Mouse (Mus musculus) brain, embryonic 18.5 days (tissue): ENCODE measurements at regions not wholly inside any gene's neighbourhood (a gene's known extent, or its start where the extent isn't known, plus 50 kb on each side); places are given as distances from the start of the nearest gene placed in this dataset.

Experiments
- DNase-seq: peaks from one replicate; pipeline ENCODE4 v3.0.0-alpha.2; 2012; ENCODE audit warnings: low read depth, low spot score

GRCm38 (mm10) chr7:98768460-98768859 lies 65.6 kb downstream of the Thap12 start:
- no peak for DNase-seq

GRCm38 (mm10) chr7:98769111-98769734 lies 65.7 kb upstream of the Wnt11 start:
- DNase-seq, result no peak

- DNase-seq, result no peak
Observed at GRCm38 (mm10) chr7:98770257-98770890, 64.5 kb upstream of the Wnt11 start.

DNA sequence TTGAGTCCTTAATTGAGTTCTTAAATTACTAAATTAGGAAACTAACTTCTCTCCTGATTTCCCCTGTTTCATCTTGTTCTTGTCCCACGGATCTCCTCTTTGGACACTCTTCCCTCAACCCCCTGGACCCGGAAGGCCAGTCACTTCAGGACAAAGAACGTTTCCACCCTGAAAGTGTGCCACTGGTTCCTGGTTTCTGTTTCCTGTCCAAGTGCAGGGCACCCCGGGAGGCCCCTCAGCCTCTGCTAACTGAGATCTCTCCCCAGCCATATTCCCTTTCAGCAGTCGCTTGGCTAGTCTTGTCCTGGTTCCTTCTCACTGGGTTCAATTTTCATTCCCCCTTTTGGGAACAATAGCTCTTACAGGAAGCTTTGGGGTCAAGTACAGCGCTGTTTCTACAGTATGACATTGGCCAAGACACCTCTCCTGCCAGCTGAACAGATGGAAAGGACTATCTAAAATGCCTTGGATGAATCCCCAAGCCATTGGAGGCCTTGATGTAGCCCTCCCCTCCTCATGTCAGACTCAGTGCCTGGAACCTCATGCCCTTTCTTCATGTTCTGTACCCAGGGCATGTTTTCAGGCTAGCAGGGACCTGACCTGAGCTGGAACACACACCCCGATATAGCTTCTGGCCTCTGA lies 63.7 kb upstream of the Wnt11 start:
- no peak for DNase-seq

GRCm38 (mm10) chr7:98774597-98774996 lies 60.3 kb upstream of the Wnt11 start:
- no peak for DNase-seq

DNA sequence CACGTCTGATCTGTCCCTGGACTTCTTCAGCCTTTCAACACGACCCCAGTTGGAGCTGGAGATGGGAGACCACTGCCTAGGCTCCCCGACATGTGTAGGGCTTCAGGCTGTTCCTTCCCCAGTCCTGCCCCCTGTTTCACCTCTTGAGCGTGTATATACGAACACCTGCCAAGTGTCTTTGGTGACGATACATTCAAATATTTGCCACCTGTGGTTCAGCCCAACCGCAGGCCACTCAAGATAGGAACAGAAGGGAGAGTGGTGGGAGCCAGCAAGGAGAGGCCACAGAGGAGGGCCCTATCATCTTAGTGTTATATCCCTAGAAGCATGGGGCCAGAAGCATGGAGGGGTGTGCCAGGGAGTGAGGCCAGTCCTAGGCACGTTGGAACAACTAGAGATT lies 59.9 kb upstream of the Wnt11 start:
- no peak for DNase-seq

- DNase-seq, result no peak
Observed at GRCm38 (mm10) chr7:98777304-98777849, 57.5 kb upstream of the Wnt11 start.

DNA sequence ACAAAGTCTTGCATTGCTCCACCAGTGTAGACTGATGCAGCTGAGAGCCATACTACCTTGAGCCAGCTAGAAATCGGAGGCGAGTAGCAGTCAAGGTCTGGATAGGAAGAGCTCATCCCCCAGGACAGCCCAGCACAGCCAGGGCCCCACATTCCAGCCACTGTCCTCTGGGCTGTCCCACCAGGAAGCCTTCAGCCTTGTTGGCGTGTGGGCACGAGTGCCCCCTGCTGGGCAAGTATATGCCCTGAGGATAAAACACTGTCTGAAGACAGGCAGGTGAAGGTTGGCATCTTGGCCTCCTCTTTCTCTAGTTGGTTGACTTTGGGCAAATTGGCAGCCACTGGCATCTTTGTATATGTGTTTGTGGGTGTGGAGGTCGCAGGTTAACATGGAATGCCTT lies 56.0 kb upstream of the Wnt11 start:
- DNase-seq, result no peak

DNA sequence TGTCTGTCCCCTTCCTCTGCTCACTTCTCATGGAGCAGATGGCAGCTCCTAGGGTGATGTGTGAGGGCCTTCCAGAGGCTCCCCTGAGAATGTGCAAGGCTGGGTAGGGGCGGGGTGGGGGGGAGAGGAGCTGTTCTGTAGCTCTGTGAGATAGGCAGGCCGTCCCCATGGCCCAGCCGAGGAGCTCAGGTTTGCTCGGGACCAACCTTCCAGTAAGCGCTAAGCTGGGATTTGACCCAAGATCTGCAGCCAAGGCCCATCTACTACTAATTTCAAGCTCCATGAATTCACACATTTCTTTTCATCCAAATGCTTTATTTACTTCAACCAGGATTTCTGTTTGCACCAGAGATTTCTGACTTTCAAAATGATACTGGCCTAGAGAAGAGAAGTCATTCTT lies 51.4 kb upstream of the Wnt11 start:
- no peak for DNase-seq

GRCm38 (mm10) chr7:98783954-98784353 lies 51.0 kb upstream of the Wnt11 start:
- DNase-seq, result peak; percentile 37

DNA sequence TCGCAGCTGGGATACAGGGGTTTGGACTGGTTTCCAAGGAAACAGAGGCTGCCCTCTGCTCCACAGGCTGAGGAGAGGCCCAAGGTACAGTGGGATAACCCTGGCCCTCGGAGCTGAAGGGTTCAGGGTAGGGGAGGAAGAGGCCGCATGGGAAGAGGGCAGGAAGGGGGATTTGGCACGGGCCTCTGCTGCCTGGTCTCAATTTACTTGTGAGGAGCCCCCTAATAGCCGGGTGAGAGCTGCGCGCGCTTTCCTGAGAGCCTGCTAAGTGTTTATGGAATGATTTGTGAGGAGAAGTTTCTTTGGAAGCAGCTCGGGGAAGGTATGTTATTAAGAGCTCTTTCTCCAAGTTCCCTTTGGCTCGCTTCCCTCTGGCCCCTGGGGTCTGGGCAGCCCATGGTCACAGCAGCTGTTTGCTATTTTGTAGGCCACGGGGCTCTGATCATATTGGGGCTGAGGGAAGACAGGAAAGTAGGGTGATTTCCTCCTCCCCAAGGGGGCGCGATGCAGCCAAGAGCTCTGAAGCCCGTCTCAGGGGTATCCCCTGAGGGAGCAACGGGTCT lies 50.5 kb upstream of the Wnt11 start:
- no peak for DNase-seq
